Mouse (Mus musculus) neural tube, embryonic 12.5 days (tissue): ENCODE results near the gene St3gal3. TPM values are rescaled to one million over a fixed set of nuclear protein-coding genes. Genes with fewer than 3 reads are reported as not detected.
A peak's percentile ranks its signal among the peaks of the same experiment; 100 is the strongest.

Source experiments
- ATAC-seq: fragments of 200-750 bp; cut with Nextera tagmentation; 2 replicates; pipeline ENCODE4 v1.8.0; 2017; ENCODE audit warnings: low read depth, mild to moderate bottlenecking, moderate TSS enrichment, moderate library complexity; ENCODE audit not compliant: low FRiP score
- H3K27ac ChIP-seq: fragments of 300-500 bp; sonication (generic); 2 replicates; pipeline ENCODE4 v1.5.1; 2016
- H3K27me3 ChIP-seq: fragments of 300-500 bp; sonication (generic); replicated peaks from 2 replicates; pipeline ENCODE4 v1.6.1; 2016; ENCODE audit warnings: mild to moderate bottlenecking
- H3K36me3 ChIP-seq: fragments of 300-500 bp; sonication (generic); 2 replicates; pipeline ENCODE4 v1.6.1; 2016; ENCODE audit warnings: mild to moderate bottlenecking
- H3K4me1 ChIP-seq: fragments of 300-500 bp; sonication (generic); 2 replicates; pipeline ENCODE4 v1.6.1; 2016
- H3K4me2 ChIP-seq: fragments of 300-500 bp; sonication (generic); replicated peaks from 2 replicates; pipeline ENCODE4 v1.6.1; 2016; ENCODE audit warnings: mild to moderate bottlenecking
- H3K4me3 ChIP-seq: fragments of 300-500 bp; sonication (generic); 2 replicates; pipeline ENCODE4 v1.5.1; 2016
- H3K9ac ChIP-seq: fragments of 300-500 bp; sonication (generic); 2 replicates; pipeline ENCODE4 v1.6.1; 2016; ENCODE audit warnings: mild to moderate bottlenecking
- H3K9me3 ChIP-seq: fragments of 300-500 bp; sonication (generic); 2 replicates; pipeline ENCODE4 v1.6.1; 2016; ENCODE audit warnings: mild to moderate bottlenecking
- WGBS: fragments of 180-500 bp; shearing (Covaris S2); methylation state at CpG from one replicate; pipeline ENCODE4 v1.1.7; 2016; 5-methylcytosine and 5-hydroxymethylcytosine counted together
- polyA plus RNA-seq: library from polyadenylated mRNA; unstranded; fragments of >200 nt; fragmentation: Nextera tagmentation; extraction: Ambion mirVana; gene quantifications from 2 replicates; pipeline ENCODE4 v1.2.1, GENCODE M21; 2016

The St3gal3 gene
- polyA plus RNA-seq, 1 experiment from 2014 or later: 9.4 TPM

- Histone ChIP-seq H3K27ac (no peak overlapping the region), H3K9me3 (no peaks in the 10 kb centered on the region), H3K4me3 (no peak overlapping the region), H3K9ac (no peak overlapping the region), H3K4me1 (peaks cover 7% of the 10 kb centered on the region), H3K36me3 (no peaks in the 10 kb centered on the region), H3K27me3 (no peaks in the 10 kb centered on the region), H3K4me2 (no peak overlapping the region)
- ATAC-seq: no peak
- WGBS: 92% methylated on average over 3 of the region's 3 CpGs
Measured at GRCm38 (mm10) chr4:118022811-118023210, 111.9 kb downstream of the St3gal3 start.

GRCm38 (mm10) chr4:118022406-118022805, 112.3 kb downstream of the St3gal3 start:
- H3K9me3 ChIP-seq: no peaks in the 10 kb centered on the region
- H3K4me1 ChIP-seq: peaks cover 11% of the 10 kb centered on the region
- ATAC-seq: no peak
- WGBS: 90% methylated on average over 4 of the region's 4 CpGs
- no peak overlapping the region for H3K4me2 ChIP-seq
- H3K36me3 ChIP-seq: no peaks in the 10 kb centered on the region
- H3K9ac ChIP-seq: no peak overlapping the region
- no peak overlapping the region for H3K4me3 ChIP-seq
- no peak overlapping the region for H3K27ac ChIP-seq
- no peaks in the 10 kb centered on the region for H3K27me3 ChIP-seq

GRCm38 (mm10) chr4:118019640-118020039, 115.1 kb downstream of the St3gal3 start:
- Histone ChIP-seq H3K27ac (no peak overlapping the region), H3K27me3 (no peaks in the 10 kb centered on the region), H3K9ac (no peak overlapping the region), H3K4me2 (no peak overlapping the region), H3K4me1 (peaks cover 34% of the 10 kb centered on the region), H3K9me3 (no peaks in the 10 kb centered on the region), H3K36me3 (no peaks in the 10 kb centered on the region), H3K4me3 (no peak overlapping the region)
- WGBS: 74% methylated on average over 8 of the region's 8 CpGs
- no peak for ATAC-seq

- Histone ChIP-seq H3K4me2 (no peak overlapping the region), H3K36me3 (no peaks in the 10 kb centered on the region), H3K4me1 (peaks cover 34% of the 10 kb centered on the region), H3K9me3 (no peaks in the 10 kb centered on the region), H3K27me3 (no peaks in the 10 kb centered on the region), H3K9ac (no peak overlapping the region), H3K27ac (no peak overlapping the region), H3K4me3 (no peak overlapping the region)
- WGBS: 60% methylated on average over 5 of the region's 5 CpGs
- ATAC-seq: peak; percentile 48; the same call in 1 of the 2 replicates
Measured at GRCm38 (mm10) chr4:118019218-118019617, 115.5 kb downstream of the St3gal3 start.

- Histone ChIP-seq H3K4me1 (peaks cover 34% of the 10 kb centered on the region), H3K36me3 (no peaks in the 10 kb centered on the region), H3K27ac (no peak overlapping the region), H3K4me3 (no peak overlapping the region), H3K4me2 (no peak overlapping the region; the same call in 1 of the 2 replicates), H3K9ac (no peak overlapping the region), H3K27me3 (no peaks in the 10 kb centered on the region), H3K9me3 (no peaks in the 10 kb centered on the region)
- ATAC-seq: peak; percentile 42; the same call in 1 of the 2 replicates
- WGBS: 41% methylated on average over 16 of the region's 16 CpGs
Measured at GRCm38 (mm10) chr4:118017021-118017805, 117.5 kb downstream of the St3gal3 start.

GRCm38 (mm10) chr4:118016323-118016911, 118.3 kb downstream of the St3gal3 start:
- ATAC-seq: no peak
- no peak overlapping the region for H3K27ac ChIP-seq

GRCm38 (mm10) chr4:118015636-118016035, 119.1 kb downstream of the St3gal3 start:
- no peak overlapping the region for H3K9ac ChIP-seq
- no peak for ATAC-seq
- H3K9me3 ChIP-seq: no peaks in the 10 kb centered on the region
- H3K27ac ChIP-seq: no peak overlapping the region
- no peaks in the 10 kb centered on the region for H3K36me3 ChIP-seq
- no peak overlapping the region for H3K4me2 ChIP-seq
- H3K4me3 ChIP-seq: no peak overlapping the region
- 32% methylated on average over 6 of the region's 6 CpGs for WGBS
- H3K4me1 ChIP-seq: peaks cover 34% of the 10 kb centered on the region
- no peaks in the 10 kb centered on the region for H3K27me3 ChIP-seq

More at GRCm38 (mm10) chr4:118016323-118016911, 118.3 kb downstream of the St3gal3 start:
- 67% methylated on average over 10 of the region's 10 CpGs for WGBS
- H3K9ac ChIP-seq: no peak overlapping the region
- H3K9me3 ChIP-seq: no peaks in the 10 kb centered on the region
- H3K4me2 ChIP-seq: no peak overlapping the region; the same call in 1 of the 2 replicates
- no peaks in the 10 kb centered on the region for H3K27me3 ChIP-seq
- H3K36me3 ChIP-seq: no peaks in the 10 kb centered on the region
- H3K4me1 ChIP-seq: peaks cover 34% of the 10 kb centered on the region
- no peak overlapping the region for H3K4me3 ChIP-seq

- H3K36me3 ChIP-seq: no peaks in the 10 kb centered on the region
- H3K9ac ChIP-seq: no peak overlapping the region
- no peaks in the 10 kb centered on the region for H3K27me3 ChIP-seq
- WGBS: 89% methylated on average over 11 of the region's 11 CpGs
- no peaks in the 10 kb centered on the region for H3K9me3 ChIP-seq
- no peak for ATAC-seq
- H3K4me2 ChIP-seq: no peak overlapping the region
- H3K4me1 ChIP-seq: peaks cover 34% of the 10 kb centered on the region
- no peak overlapping the region for H3K4me3 ChIP-seq
- no peak overlapping the region for H3K27ac ChIP-seq
Measured at GRCm38 (mm10) chr4:118015126-118015525, 119.6 kb downstream of the St3gal3 start.

GRCm38 (mm10) chr4:118010661-118011173, 124.0 kb downstream of the St3gal3 start:
- H3K4me2 ChIP-seq: no peak overlapping the region
- no peak overlapping the region for H3K27ac ChIP-seq
- H3K36me3 ChIP-seq: no peaks in the 10 kb centered on the region
- H3K4me1 ChIP-seq: peaks cover 6% of the 10 kb centered on the region
- no peak overlapping the region for H3K4me3 ChIP-seq
- no peaks in the 10 kb centered on the region for H3K9me3 ChIP-seq
- no peaks in the 10 kb centered on the region for H3K27me3 ChIP-seq
- no peak overlapping the region for H3K9ac ChIP-seq
- no peak for ATAC-seq
- 82% methylated on average over 9 of the region's 9 CpGs for WGBS

- H3K9ac ChIP-seq: no peak overlapping the region
- H3K4me3 ChIP-seq: no peak overlapping the region
- no peaks in the 10 kb centered on the region for H3K9me3 ChIP-seq
- no peak overlapping the region for H3K4me2 ChIP-seq
- 75% methylated on average over 6 of the region's 6 CpGs for WGBS
- ATAC-seq: no peak
- H3K27me3 ChIP-seq: no peaks in the 10 kb centered on the region
- H3K4me1 ChIP-seq: no peaks in the 10 kb centered on the region
- H3K36me3 ChIP-seq: no peaks in the 10 kb centered on the region
- H3K27ac ChIP-seq: no peak overlapping the region
Measured at GRCm38 (mm10) chr4:118008433-118009033, 126.2 kb downstream of the St3gal3 start.

- no peak for ATAC-seq
- no peaks in the 10 kb centered on the region for H3K36me3 ChIP-seq
- peaks cover 18% of the 10 kb centered on the region for H3K4me1 ChIP-seq
- 79% methylated on average over 10 of the region's 10 CpGs for WGBS
- no peak overlapping the region for H3K27ac ChIP-seq
- H3K27me3 ChIP-seq: no peaks in the 10 kb centered on the region
- no peaks in the 10 kb centered on the region for H3K9me3 ChIP-seq
- H3K4me2 ChIP-seq: no peak overlapping the region
- H3K9ac ChIP-seq: no peak overlapping the region
- H3K4me3 ChIP-seq: no peak overlapping the region
Measured at GRCm38 (mm10) chr4:118001355-118001754, 133.4 kb downstream of the St3gal3 start.

- no peaks in the 10 kb centered on the region for H3K27me3 ChIP-seq
- H3K27ac ChIP-seq: no peak overlapping the region
- no peaks in the 10 kb centered on the region for H3K9me3 ChIP-seq
- H3K4me3 ChIP-seq: no peak overlapping the region
- no peak for ATAC-seq
- H3K4me1 ChIP-seq: peaks cover 18% of the 10 kb centered on the region
- no peak overlapping the region for H3K4me2 ChIP-seq
- H3K9ac ChIP-seq: no peak overlapping the region
- H3K36me3 ChIP-seq: no peaks in the 10 kb centered on the region
- WGBS: 59% methylated on average over 10 of the region's 10 CpGs
Measured at GRCm38 (mm10) chr4:118000605-118001208, 134.0 kb downstream of the St3gal3 start.
